Mouse (Mus musculus) testis, adult 2 months (tissue): ENCODE measurements at regions not wholly inside any gene's neighbourhood (a gene's known extent, or its start where the extent isn't known, plus 50 kb on each side); places are given as distances from the start of the nearest gene placed in this dataset.

Experiments used
- CTCF ChIP-seq: fragments of 200-500 bp; IDR thresholded peaks from 2 replicates; pipeline ENCODE4 v1.5.1; 2012; ENCODE audit warnings: low read depth, mild to moderate bottlenecking, inconsistent platforms, low read length, moderate library complexity; ENCODE audit not compliant: control insufficient read depth, insufficient read depth, insufficient replicate concordance
- POLR2A ChIP-seq: fragments of 200-500 bp; IDR thresholded peaks from 2 replicates; pipeline ENCODE4 v1.6.1; 2012; ENCODE audit warnings: low read depth, mild to moderate bottlenecking, inconsistent platforms, low read length, moderate library complexity; ENCODE audit not compliant: control insufficient read depth

- TF ChIP-seq POLR2A (no peak), CTCF (no peak)
Measured at GRCm38 (mm10) chr7:111273839-111274238, 191.0 kb upstream of the Eif4g2 start.
